Comparison of ENCODE assay signal across 23 mouse cellular contexts in the genomic region with DNA sequence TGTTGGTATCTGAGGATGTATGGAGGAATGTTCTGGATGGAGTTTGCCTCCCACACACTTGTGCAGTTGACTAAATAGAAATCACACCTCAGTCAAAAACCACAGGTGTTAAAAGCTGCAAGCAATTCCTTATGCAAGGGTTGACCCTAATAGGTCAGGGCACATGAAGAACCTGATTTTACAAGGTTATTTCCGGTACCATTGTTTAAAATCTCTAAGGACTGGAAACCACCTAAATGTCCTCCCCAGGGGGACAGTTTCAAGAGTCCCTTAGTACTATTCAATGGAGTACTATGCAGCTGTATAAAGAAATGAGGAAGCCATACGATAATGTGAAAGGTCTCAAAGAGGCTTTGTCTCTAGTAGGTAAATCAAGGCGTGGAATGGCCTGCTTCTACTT. TPM values are rescaled to one million over a fixed set of nuclear protein-coding genes. Genes with fewer than 3 reads are reported as not detected.
DNase-seq lines count a peak whose midpoint lies in the region; ATAC-seq and TF ChIP-seq lines count a peak whose summit lies in the region.
"Had no signal": no experiment of that assay in that cellular context is flagged by ENCODE, and none has a peak within 500 bp of the region (broad histone marks: within the 10 kb centered on the region; RNA-seq: fewer than 3 reads in every experiment).

No protein-coding gene starts in this region.

- H3K9ac ChIP-seq in limb, embryonic 13.5 days, result no peak overlapping the region
- H3K9ac ChIP-seq: embryonic facial prominence, embryonic 12.5 days; forebrain, embryonic 15.5 days; forebrain, postnatal 0 days had no signal

- WGBS in limb, embryonic 13.5 days, result over 99% methylated on average over 3 of the region's 3 CpGs
- WGBS in limb, embryonic 10.5 days, result 95% methylated on average over 3 of the region's 3 CpGs
- WGBS in spleen, adult 2 months, result 54% methylated on average over 3 of the region's 3 CpGs

- no peak for TF ChIP-seq POLR2A in spleen, adult 2 months (IDR thresholded peaks at IDR 0.05; ENCODE audit: low read depth, low read length)

- H3K27me3 ChIP-seq in limb, embryonic 13.5 days, result no peaks in the 10 kb centered on the region
- no peaks in the 10 kb centered on the region for H3K27me3 ChIP-seq in limb, embryonic 10.5 days (ENCODE audit: low read depth, poor library complexity, severe bottlenecking)
- H3K27me3 ChIP-seq in spleen, adult 2 months (ENCODE audit: control insufficient read depth, insufficient read depth, low read length), result no peaks in the 10 kb centered on the region
- H3K27me3 ChIP-seq: embryonic facial prominence, embryonic 12.5 days; forebrain, embryonic 13.5 days; forebrain, embryonic 15.5 days; Patski had no signal

- H3K4me1 ChIP-seq in limb, embryonic 13.5 days, result peaks cover 13% of the 10 kb centered on the region
- H3K4me1 ChIP-seq in limb, embryonic 10.5 days, result peaks cover 14% of the 10 kb centered on the region
- H3K4me1 ChIP-seq in spleen, adult 2 months (ENCODE audit: control insufficient read depth, insufficient read depth, insufficient read length), result peaks cover 12% of the 10 kb centered on the region; the same call in 1 of the 2 replicates

- 0 out of 2 replicates have a peak overlapping the region, but pooled peaks have one; percentile 85 for H3K4me2 ChIP-seq in limb, embryonic 13.5 days (replicated peaks)
- H3K4me2 ChIP-seq: forebrain, embryonic 15.5 days had no signal

- intact Hi-C loops in heart, postnatal 14 days (cut with DNase I), result no loop called here

- peaks cover 5% of the 10 kb centered on the region; the same call in 1 of the 2 replicates for H3K9me3 ChIP-seq in limb, embryonic 13.5 days
- no peaks in the 10 kb centered on the region for H3K9me3 ChIP-seq in limb, embryonic 10.5 days (replicated peaks)
- H3K9me3 ChIP-seq: embryonic facial prominence, embryonic 12.5 days; forebrain, embryonic 13.5 days; forebrain, embryonic 15.5 days; G1E had no signal

- ATAC-seq in limb, embryonic 13.5 days (ENCODE audit: low FRiP score, low read depth), result no peak
- no peak for ATAC-seq in activated CD4-positive, CD25-positive, alpha-beta regulatory T cell, adult 4 months
- ATAC-seq: forebrain, embryonic 13.5 days; forebrain, embryonic 15.5 days; forebrain, postnatal 0 days; Patski had no signal

- TF ChIP-seq CTCF in spleen, adult 2 months (IDR thresholded peaks at IDR 0.05; ENCODE audit: extremely low read depth, insufficient read depth, insufficient read length, insufficient replicate concordance), result no peak

- peaks cover 49% of the 10 kb centered on the region for H3K36me3 ChIP-seq in limb, embryonic 13.5 days
- peaks cover 73% of the 10 kb centered on the region for H3K36me3 ChIP-seq in limb, embryonic 10.5 days
- H3K36me3 ChIP-seq in spleen, adult 2 months (ENCODE audit: control insufficient read depth, insufficient read depth, low read length), result peaks cover 34% of the 10 kb centered on the region

- DNase-seq in limb, embryonic 10.5 days (ENCODE audit: low spot score), result no peak
- no peak for DNase-seq in spleen, adult 2 months (ENCODE audit: low read depth in 1 of 2, low spot score in 2 of 2)
- no peak for DNase-seq in spleen, postnatal 4 days (ENCODE audit: low spot score in 2 of 2)
- DNase-seq in R1 (ENCODE audit: low read depth, low spot score), result peak; percentile 51
- DNase-seq in heart, postnatal 14 days, result no peak
- DNase-seq: adrenal gland, adult 8-10 months; adrenal gland, postnatal 14 days; adrenal gland, postnatal 36 days; cerebellum, adult 11-12 months; cerebellum, adult 2 months; cerebellum, postnatal 10 days; cerebellum, postnatal 25 days; forebrain, postnatal 0 days had no signal

- H3K27ac ChIP-seq in limb, embryonic 13.5 days, result no peak overlapping the region
- H3K27ac ChIP-seq in limb, embryonic 10.5 days, result no peak overlapping the region
- 0 out of 2 replicates have a peak overlapping the region, but pooled peaks have one; percentile 4 for H3K27ac ChIP-seq in spleen, adult 2 months (ENCODE audit: insufficient read depth, low read length)
- H3K27ac ChIP-seq: embryonic facial prominence, embryonic 10.5 days; embryonic facial prominence, embryonic 12.5 days; forebrain, embryonic 13.5 days; forebrain, embryonic 15.5 days had no signal

- no peak overlapping the region for H3K4me3 ChIP-seq in limb, embryonic 13.5 days
- no peak overlapping the region for H3K4me3 ChIP-seq in limb, embryonic 10.5 days
- no peak overlapping the region for H3K4me3 ChIP-seq in spleen, adult 2 months (ENCODE audit: extremely low read depth, insufficient read depth, insufficient read length)
- H3K4me3 ChIP-seq: forebrain, embryonic 13.5 days; forebrain, embryonic 15.5 days had no signal

RNA-seq across cellular contexts. Expression of a gene that starts 2.4 kb away (rescaled TPM):
- polyA plus RNA-seq in limb, embryonic 13.5 days (2015; fragmentation: Nextera tagmentation; extraction: Ambion mirVana), result 101 and 105 TPM in 2 replicates
- polyA plus RNA-seq in limb, embryonic 10.5 days (2016; fragmentation: Nextera tagmentation; extraction: Ambion mirVana), result 175 and 184 TPM in 2 replicates
- polyA plus RNA-seq in spleen, adult 2 months (2012; rRNA removed), result 118 and 121 TPM in 2 replicates
- 10 to 100 TPM; 19.2 to 27.6 TPM for polyA plus RNA-seq in activated CD4-positive, CD25-positive, alpha-beta regulatory T cell, adult 4 months (2017; shearing (Covaris generic))
- 10 to 100 TPM; 14.5 to 16.0 TPM for total RNA-seq in heart, postnatal 14 days (2021)

RNA-seq across cellular contexts. Expression of a gene that starts 7.5 kb away (rescaled TPM):
- 70.5 and 72.4 TPM in 2 replicates for polyA plus RNA-seq in limb, embryonic 13.5 days (2015; fragmentation: Nextera tagmentation; extraction: Ambion mirVana)
- polyA plus RNA-seq in limb, embryonic 10.5 days (2016; fragmentation: Nextera tagmentation; extraction: Ambion mirVana), result 74.5 and 82.2 TPM in 2 replicates
- 162 and 211 TPM in 2 replicates for polyA plus RNA-seq in spleen, adult 2 months (2012; rRNA removed)
- polyA plus RNA-seq in activated CD4-positive, CD25-positive, alpha-beta regulatory T cell, adult 4 months (2017; shearing (Covaris generic)), result 10 to 100 TPM; 38.0 to 61.3 TPM
- 10 to 100 TPM; 49.1 to 53.5 TPM for total RNA-seq in heart, postnatal 14 days (2021)

RNA-seq across cellular contexts. Expression of a gene that starts 14.4 kb away (rescaled TPM):
- polyA plus RNA-seq in limb, embryonic 13.5 days (2015; fragmentation: Nextera tagmentation; extraction: Ambion mirVana), result 0.19 and 0.25 TPM in 2 replicates
- 0.20 TPM in 1 of 2 replicates, not detected in the other for polyA plus RNA-seq in limb, embryonic 10.5 days (2016; fragmentation: Nextera tagmentation; extraction: Ambion mirVana)
- polyA plus RNA-seq in spleen, adult 2 months (2012; rRNA removed), result 285 and 365 TPM in 2 replicates
- polyA plus RNA-seq in activated CD4-positive, CD25-positive, alpha-beta regulatory T cell, adult 4 months (2017; shearing (Covaris generic)), result 1 to 10 TPM in 1 of 2 experiments, not detected in 1; 2.6 TPM
- 1 to 10 TPM in 1 of 2 experiments, under 1 TPM in 1; 0.65 to 1.1 TPM for total RNA-seq in heart, postnatal 14 days (2021)
- total RNA-seq: G1E had no signal
- polyA plus RNA-seq: embryonic facial prominence, embryonic 10.5 days; embryonic facial prominence, embryonic 12.5 days; forebrain, embryonic 13.5 days; forebrain, embryonic 15.5 days; forebrain, postnatal 0 days; G1E had no signal

RNA-seq across cellular contexts. Expression of a gene that starts 21.8 kb away (rescaled TPM):
- polyA plus RNA-seq in limb, embryonic 13.5 days (2015; fragmentation: Nextera tagmentation; extraction: Ambion mirVana), result 0.08 and 0.10 TPM in 2 replicates
- polyA plus RNA-seq in limb, embryonic 10.5 days (2016; fragmentation: Nextera tagmentation; extraction: Ambion mirVana), result 0.05 and 0.11 TPM in 2 replicates
- 1.2 and 1.4 TPM in 2 replicates for polyA plus RNA-seq in spleen, adult 2 months (2012; rRNA removed)
- polyA plus RNA-seq in activated CD4-positive, CD25-positive, alpha-beta regulatory T cell, adult 4 months (2017; shearing (Covaris generic)), result not detected
- total RNA-seq in heart, postnatal 14 days (2021), result 10 to 100 TPM; 10.5 to 16.8 TPM
- total RNA-seq: adrenal gland, postnatal 36 days had no signal
- polyA plus RNA-seq: C2C12; forebrain, embryonic 11.5 days; G1E had no signal

RNA-seq across cellular contexts. Expression of a gene that starts 25.9 kb away (rescaled TPM):
- 1.0 and 1.3 TPM in 2 replicates for polyA plus RNA-seq in limb, embryonic 13.5 days (2015; fragmentation: Nextera tagmentation; extraction: Ambion mirVana)
- polyA plus RNA-seq in limb, embryonic 10.5 days (2016; fragmentation: Nextera tagmentation; extraction: Ambion mirVana), result 0.14 and 0.20 TPM in 2 replicates
- polyA plus RNA-seq in spleen, adult 2 months (2012; rRNA removed), result 256 and 335 TPM in 2 replicates
- polyA plus RNA-seq in activated CD4-positive, CD25-positive, alpha-beta regulatory T cell, adult 4 months (2017; shearing (Covaris generic)), result 1 to 10 TPM in 1 of 2 experiments, under 1 TPM in 1; 0.38 to 2.8 TPM
- total RNA-seq in heart, postnatal 14 days (2021), result under 1 TPM; 0.46 to 0.60 TPM
- polyA plus RNA-seq: C2C12 had no signal

Comparison
In these comparisons a context has a peak if more than half of its experiments do, and no peak if none do; other contexts are left out.
1. RNA of a gene that starts 14.4 kb away (polyA plus RNA-seq): 285 to 365 TPM in spleen, adult 2 months; 2.6 TPM in activated CD4-positive, CD25-positive, alpha-beta regulatory T cell, adult 4 months, 0.19 to 0.25 TPM in limb, embryonic 13.5 days and 0.20 TPM in limb, embryonic 10.5 days; every median in the first group is over 10 times any median in the second.